Mouse (Mus musculus) hindbrain, embryonic 12.5 days (tissue): ENCODE measurements at regions not wholly inside any gene's neighbourhood (a gene's known extent, or its start where the extent isn't known, plus 50 kb on each side); places are given as distances from the start of the nearest gene placed in this dataset.

Experiments
- ATAC-seq: fragments of 200-750 bp; cut with Nextera tagmentation; 2 replicates; pipeline ENCODE4 v1.8.0; 2017; ENCODE audit warnings: moderate TSS enrichment; ENCODE audit not compliant: low FRiP score
- H3K27ac ChIP-seq: fragments of 300-500 bp; sonication (generic); 2 replicates; pipeline ENCODE4 v1.5.1; 2016; ENCODE audit warnings: mild to moderate bottlenecking
- H3K27me3 ChIP-seq: fragments of 300-500 bp; sonication (generic); 2 replicates; pipeline ENCODE4 v1.6.1; 2016; ENCODE audit warnings: mild to moderate bottlenecking
- H3K36me3 ChIP-seq: fragments of 300-500 bp; sonication (generic); 2 replicates; pipeline ENCODE4 v1.6.1; 2016; ENCODE audit warnings: mild to moderate bottlenecking
- H3K4me1 ChIP-seq: fragments of 300-500 bp; sonication (generic); 2 replicates; pipeline ENCODE4 v1.6.1; 2016
- H3K4me2 ChIP-seq: fragments of 300-500 bp; sonication (generic); replicated peaks from 2 replicates; pipeline ENCODE4 v1.6.1; 2016; ENCODE audit warnings: mild to moderate bottlenecking
- H3K4me3 ChIP-seq: fragments of 300-500 bp; sonication (generic); 2 replicates; pipeline ENCODE4 v1.5.1; 2016; ENCODE audit warnings: mild to moderate bottlenecking
- H3K9ac ChIP-seq: fragments of 300-500 bp; sonication (generic); 2 replicates; pipeline ENCODE4 v1.6.1; 2016; ENCODE audit warnings: mild to moderate bottlenecking, moderate library complexity
- H3K9me3 ChIP-seq: fragments of 300-500 bp; sonication (generic); replicated peaks from 2 replicates; pipeline ENCODE4 v1.6.1; 2016; ENCODE audit warnings: mild to moderate bottlenecking
- WGBS: fragments of 180-500 bp; shearing (Covaris S2); methylation state at CpG from one replicate; pipeline ENCODE4 v1.1.7; 2016; 5-methylcytosine and 5-hydroxymethylcytosine counted together

DNA sequence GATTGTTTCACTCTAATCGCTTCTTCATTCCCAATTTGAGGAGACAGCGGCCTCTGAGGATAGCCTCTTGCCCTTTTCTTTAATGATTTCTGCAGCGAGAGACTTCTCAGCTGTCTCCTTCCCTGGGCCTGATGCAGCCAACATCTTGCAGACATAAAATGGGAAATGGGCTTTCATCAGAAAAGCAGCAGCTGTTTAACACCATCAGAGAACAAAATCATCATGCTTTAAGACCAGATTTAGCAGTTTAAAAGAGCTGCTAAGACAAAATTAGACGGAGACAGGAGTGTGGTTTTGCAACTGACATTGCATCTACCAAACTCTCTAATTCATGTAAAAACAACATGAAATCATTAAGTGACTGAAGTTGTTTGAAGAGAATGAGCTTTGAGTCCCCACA, 431.2 kb upstream of the Gm10295 start:
- no peak overlapping the region for H3K9ac ChIP-seq
- ATAC-seq = no peak
- no peak overlapping the region for H3K4me2 ChIP-seq
- H3K36me3 ChIP-seq = no peaks in the 10 kb centered on the region
- H3K4me3 ChIP-seq = no peak overlapping the region
- H3K4me1 ChIP-seq = no peaks in the 10 kb centered on the region
- H3K27ac ChIP-seq = no peak overlapping the region
- H3K9me3 ChIP-seq = no peaks in the 10 kb centered on the region
- WGBS = 89% methylated on average over 4 of the region's 4 CpGs
- H3K27me3 ChIP-seq = no peaks in the 10 kb centered on the region; the same call in 1 of the 2 replicates

DNA sequence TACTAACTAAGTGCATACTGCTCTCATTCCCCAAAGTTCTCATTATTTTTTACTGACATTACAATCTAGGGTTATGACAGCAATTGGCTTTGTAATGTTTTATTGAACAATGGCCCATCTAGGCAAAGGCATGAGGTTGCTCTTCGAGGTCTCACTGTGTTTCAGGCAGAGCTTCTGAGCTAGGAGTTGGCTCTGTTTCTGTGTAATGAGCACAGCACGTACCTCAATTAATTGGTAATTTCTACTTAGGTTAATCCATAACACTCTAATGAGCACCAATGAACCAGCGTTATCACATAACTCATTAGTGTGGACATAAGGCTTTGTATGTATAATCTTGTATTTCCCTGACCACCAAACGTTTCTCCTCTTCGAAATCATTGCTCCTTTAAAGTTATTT, 398.6 kb upstream of the Gm10295 start:
- Histone ChIP-seq H3K9me3 (no peaks in the 10 kb centered on the region), H3K4me2 (no peak overlapping the region), H3K27ac (no peak overlapping the region), H3K27me3 (no peaks in the 10 kb centered on the region), H3K4me1 (no peaks in the 10 kb centered on the region), H3K4me3 (no peak overlapping the region), H3K9ac (no peak overlapping the region), H3K36me3 (no peaks in the 10 kb centered on the region)
- no peak for ATAC-seq
- WGBS = 87% methylated on average over 5 of the region's 5 CpGs

- H3K27ac ChIP-seq = no peak overlapping the region; the same call in 1 of the 2 replicates
- no peaks in the 10 kb centered on the region for H3K4me1 ChIP-seq
- ATAC-seq = peak; percentile 83
- H3K9me3 ChIP-seq = no peaks in the 10 kb centered on the region
- no peak overlapping the region for H3K4me2 ChIP-seq
- WGBS = 61% methylated on average over 7 of the region's 7 CpGs
- no peak overlapping the region for H3K4me3 ChIP-seq
- H3K9ac ChIP-seq = no peak overlapping the region
- H3K27me3 ChIP-seq = no peaks in the 10 kb centered on the region
- H3K36me3 ChIP-seq = no peaks in the 10 kb centered on the region
Measured at GRCm38 (mm10) chr7:71746118-71746897, 395.0 kb upstream of the Gm10295 start.

GRCm38 (mm10) chr7:71728509-71728908, 377.2 kb upstream of the Gm10295 start:
- Histone ChIP-seq H3K4me1 (no peaks in the 10 kb centered on the region), H3K9me3 (no peaks in the 10 kb centered on the region), H3K4me2 (no peak overlapping the region), H3K36me3 (no peaks in the 10 kb centered on the region), H3K9ac (no peak overlapping the region), H3K4me3 (no peak overlapping the region), H3K27ac (no peak overlapping the region), H3K27me3 (no peaks in the 10 kb centered on the region)
- ATAC-seq = no peak

DNA sequence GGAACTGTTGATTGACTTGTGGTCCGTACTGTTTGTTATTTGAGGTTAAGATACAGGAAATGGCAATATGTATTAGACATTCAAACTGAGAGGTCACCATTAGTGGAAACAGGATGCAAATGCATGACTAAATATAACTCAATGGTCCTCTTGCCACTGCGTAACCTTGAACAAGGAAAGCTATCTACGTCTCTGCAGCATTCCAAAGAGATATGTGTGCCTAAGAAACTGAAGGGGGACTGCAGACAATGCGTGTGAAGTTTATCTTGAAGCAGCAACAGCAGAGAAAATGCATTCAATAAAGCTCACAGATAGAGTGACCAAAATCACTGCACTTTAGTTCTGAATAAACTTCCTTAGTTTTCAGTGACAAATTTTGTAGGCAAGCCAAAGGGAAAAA, 356.9 kb upstream of the Gm10295 start:
- 0 out of 2 replicates have a peak, but pooled peaks cover 5% of the 10 kb centered on the region for H3K4me1 ChIP-seq

DNA sequence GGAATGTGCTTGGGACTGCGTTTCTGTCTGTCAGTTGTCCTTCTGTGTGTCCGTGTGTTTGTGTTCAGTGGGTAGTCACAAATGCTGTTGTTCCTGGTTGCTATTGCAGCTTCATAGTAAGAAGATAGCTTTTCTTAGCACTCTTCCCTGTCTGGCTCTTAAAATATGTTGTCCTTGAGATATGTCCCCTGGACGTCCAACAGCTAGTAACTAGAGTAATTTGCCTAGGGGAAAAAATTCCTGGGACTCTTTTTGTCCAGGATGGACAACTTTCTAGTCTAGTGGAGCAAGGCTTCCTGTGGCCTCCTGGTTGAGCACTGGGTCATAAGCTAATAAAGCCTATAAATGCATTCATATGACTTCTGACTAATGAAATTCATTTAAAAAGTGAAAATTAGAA, 354.9 kb upstream of the Gm10295 start:
- H3K36me3 ChIP-seq = no peaks in the 10 kb centered on the region
- ATAC-seq = no peak

More for the DNA sequence above, 356.9 kb upstream of the Gm10295 start:
- Histone ChIP-seq H3K27ac (no peak overlapping the region), H3K4me2 (no peak overlapping the region), H3K9me3 (no peaks in the 10 kb centered on the region), H3K4me3 (no peak overlapping the region), H3K9ac (no peak overlapping the region), H3K27me3 (no peaks in the 10 kb centered on the region; the same call in 1 of the 2 replicates), H3K36me3 (no peaks in the 10 kb centered on the region)
- WGBS = 78% methylated on average over 4 of the region's 4 CpGs
- ATAC-seq = no peak

GRCm38 (mm10) chr7:71705426-71706050, 354.3 kb upstream of the Gm10295 start:
- Histone ChIP-seq H3K9ac (peak overlapping the region; percentile 84), H3K4me3 (peak overlapping the region; percentile 57), H3K27ac (peak overlapping the region; percentile 79), H3K4me2 (peak overlapping the region; percentile 85), H3K9me3 (no peaks in the 10 kb centered on the region), H3K4me1 (0 out of 2 replicates have a peak, but pooled peaks cover 5% of the 10 kb centered on the region), H3K36me3 (no peaks in the 10 kb centered on the region), H3K27me3 (no peaks in the 10 kb centered on the region; the same call in 1 of the 2 replicates)
- WGBS = under 1% methylated on average over 58 of the region's 59 CpGs
- ATAC-seq = peak; percentile 88

More for the DNA sequence above, 354.9 kb upstream of the Gm10295 start:
- Histone ChIP-seq H3K27me3 (no peaks in the 10 kb centered on the region; the same call in 1 of the 2 replicates), H3K4me3 (no peak overlapping the region), H3K9me3 (no peaks in the 10 kb centered on the region), H3K4me2 (peak overlapping the region; percentile 85; the same call in 1 of the 2 replicates), H3K4me1 (0 out of 2 replicates have a peak, but pooled peaks cover 5% of the 10 kb centered on the region), H3K27ac (no peak overlapping the region), H3K9ac (0 out of 2 replicates have a peak overlapping the region, but pooled peaks have one; percentile 84)
- 48% methylated on average over 3 of the region's 3 CpGs for WGBS

- WGBS = 62% methylated on average over 4 of the region's 4 CpGs
- no peak overlapping the region for H3K9ac ChIP-seq
- no peak overlapping the region for H3K27ac ChIP-seq
- H3K4me2 ChIP-seq = peak overlapping the region; percentile 85
- no peaks in the 10 kb centered on the region for H3K36me3 ChIP-seq
- 0 out of 2 replicates have a peak, but pooled peaks cover 5% of the 10 kb centered on the region for H3K4me1 ChIP-seq
- 0 out of 2 replicates have a peak overlapping the region, but pooled peaks have one; percentile 57 for H3K4me3 ChIP-seq
- no peaks in the 10 kb centered on the region; the same call in 1 of the 2 replicates for H3K27me3 ChIP-seq
- no peak for ATAC-seq
- no peaks in the 10 kb centered on the region for H3K9me3 ChIP-seq
Measured at GRCm38 (mm10) chr7:71704661-71705240, 353.5 kb upstream of the Gm10295 start.
